Mouse (Mus musculus): ENCODE measurements at regions not wholly inside any gene's neighbourhood (a gene's known extent, or its start where the extent isn't known, plus 50 kb on each side); places are given as distances from the start of the nearest gene placed in this dataset.

GRCm38 (mm10) chr2:147816951-147817350 is 229.8 kb downstream of the Foxa2 start:
- TF ChIP-seq POLR2A (IDR thresholded peaks at IDR 0.05; ENCODE audit: borderline replicate concordance, control insufficient read depth, low read depth, low read length) (no peak), CTCF (IDR thresholded peaks at IDR 0.05; ENCODE audit: control insufficient read depth, insufficient read depth, low read length) (no peak)
